Mouse (Mus musculus): ENCODE measurements around the gene Avpr1a. TPM values are rescaled to one million over a fixed set of nuclear protein-coding genes. Genes with fewer than 3 reads are reported as not detected.

Gene Avpr1a
- polyA plus RNA-seq, 1 experiment from 2014 or later: 3.3 TPM

GRCm38 (mm10) chr10:122476846-122477245 is 28.5 kb downstream of the Avpr1a start:
- no peak for ATAC-seq (ENCODE audit: low FRiP score, low read depth)
- no peak overlapping the region for H3K9ac ChIP-seq
- 93% methylated on average over 5 of the region's 5 CpGs for WGBS

GRCm38 (mm10) chr10:122498551-122498950 is 50.3 kb downstream of the Avpr1a start:
- Histone ChIP-seq H3K27me3 (no peaks in the 10 kb centered on the region), H3K4me2 (replicated peaks) (no peak overlapping the region), H3K27ac (no peak overlapping the region), H3K4me3 (no peak overlapping the region), H3K9ac (no peak overlapping the region), H3K9me3 (no peaks in the 10 kb centered on the region), H3K4me1 (no peaks in the 10 kb centered on the region), H3K36me3 (no peaks in the 10 kb centered on the region)
- no peak for ATAC-seq (ENCODE audit: low FRiP score, low read depth)
- 59% methylated on average over 2 of the region's 2 CpGs for WGBS

More at GRCm38 (mm10) chr10:122476846-122477245, 28.5 kb downstream of the Avpr1a start:
- Histone ChIP-seq H3K27ac (no peak overlapping the region), H3K4me2 (replicated peaks) (no peak overlapping the region), H3K4me3 (no peak overlapping the region), H3K4me1 (no peaks in the 10 kb centered on the region), H3K27me3 (no peaks in the 10 kb centered on the region), H3K36me3 (no peaks in the 10 kb centered on the region), H3K9me3 (no peaks in the 10 kb centered on the region)

GRCm38 (mm10) chr10:122499306-122499705 is 51.0 kb downstream of the Avpr1a start:
- H3K9me3 ChIP-seq: no peaks in the 10 kb centered on the region
- no peaks in the 10 kb centered on the region for H3K4me1 ChIP-seq
- no peaks in the 10 kb centered on the region for H3K27me3 ChIP-seq
- no peak overlapping the region for H3K27ac ChIP-seq
- H3K4me2 ChIP-seq (replicated peaks): no peak overlapping the region
- H3K9ac ChIP-seq: no peak overlapping the region
- no peaks in the 10 kb centered on the region for H3K36me3 ChIP-seq
- no peak overlapping the region for H3K4me3 ChIP-seq
- no peak for ATAC-seq (ENCODE audit: low FRiP score, low read depth)
- 74% methylated on average over 6 of the region's 6 CpGs for WGBS

Other genes with a start within 250 kb of the Avpr1a start
- gene Ppm1h, start 230.3 kb downstream of the Avpr1a start, polyA plus RNA-seq (2015; fragmentation: Nextera tagmentation; extraction: Ambion mirVana): 4.1 and 4.8 TPM in 2 replicates